Mouse (Mus musculus) liver, embryonic 15.5 days (tissue): ENCODE measurements around the gene Ndufs8. TPM values are rescaled to one million over a fixed set of nuclear protein-coding genes. Genes with fewer than 3 reads are reported as not detected.

Source experiments
- ATAC-seq: fragments of 200-750 bp; cut with Nextera tagmentation; 2 replicates; pipeline ENCODE4 v1.8.0; 2017; ENCODE audit warnings: moderate number of reproducible peaks, mild to moderate bottlenecking, moderate library complexity; ENCODE audit not compliant: insufficient read depth
- H3K27ac ChIP-seq: fragments of 300-500 bp; sonication (generic); replicated peaks from 2 replicates; pipeline ENCODE4 v1.5.1; 2015; ENCODE audit warnings: mild to moderate bottlenecking, inconsistent platforms
- H3K27me3 ChIP-seq: fragments of 300-500 bp; sonication (generic); 2 replicates; pipeline ENCODE4 v1.6.1; 2015; ENCODE audit warnings: mild to moderate bottlenecking, inconsistent platforms
- H3K36me3 ChIP-seq: fragments of 300-500 bp; sonication (generic); replicated peaks from 2 replicates; pipeline ENCODE4 v1.6.1; 2015; ENCODE audit warnings: moderate library complexity, mild to moderate bottlenecking, inconsistent platforms
- H3K4me1 ChIP-seq: fragments of 300-500 bp; sonication (generic); replicated peaks from 2 replicates; pipeline ENCODE4 v1.6.1; 2015; ENCODE audit warnings: inconsistent platforms
- H3K4me2 ChIP-seq: fragments of 300-500 bp; sonication (generic); 2 replicates; pipeline ENCODE4 v1.6.1; 2015; ENCODE audit warnings: moderate library complexity, mild to moderate bottlenecking, inconsistent platforms
- H3K4me3 ChIP-seq: fragments of 300-500 bp; sonication (generic); replicated peaks from 2 replicates; pipeline ENCODE4 v1.5.1; 2015; ENCODE audit warnings: mild to moderate bottlenecking, inconsistent platforms
- H3K9ac ChIP-seq: fragments of 300-500 bp; sonication (generic); 2 replicates; pipeline ENCODE4 v1.6.1; 2015; ENCODE audit warnings: moderate library complexity, mild to moderate bottlenecking, inconsistent platforms
- H3K9me3 ChIP-seq: fragments of 300-500 bp; sonication (generic); replicated peaks from 2 replicates; pipeline ENCODE4 v1.6.1; 2016; ENCODE audit warnings: inconsistent platforms
- WGBS: fragments of 180-500 bp; shearing (Covaris S2); methylation state at CpG from one replicate; pipeline ENCODE4 v1.1.7; 2015; ENCODE audit warnings: mixed read lengths; ENCODE audit not compliant: insufficient replicate concordance; 5-methylcytosine and 5-hydroxymethylcytosine counted together
- polyA plus RNA-seq: library from polyadenylated mRNA; unstranded; fragments of >200 nt; fragmentation: Nextera tagmentation; extraction: Ambion mirVana; gene quantifications from 2 replicates; pipeline ENCODE4 v1.2.1, GENCODE M21; 2015

The Ndufs8 gene
- polyA plus RNA-seq, 1 experiment from 2014 or later, result 168 TPM

DNA sequence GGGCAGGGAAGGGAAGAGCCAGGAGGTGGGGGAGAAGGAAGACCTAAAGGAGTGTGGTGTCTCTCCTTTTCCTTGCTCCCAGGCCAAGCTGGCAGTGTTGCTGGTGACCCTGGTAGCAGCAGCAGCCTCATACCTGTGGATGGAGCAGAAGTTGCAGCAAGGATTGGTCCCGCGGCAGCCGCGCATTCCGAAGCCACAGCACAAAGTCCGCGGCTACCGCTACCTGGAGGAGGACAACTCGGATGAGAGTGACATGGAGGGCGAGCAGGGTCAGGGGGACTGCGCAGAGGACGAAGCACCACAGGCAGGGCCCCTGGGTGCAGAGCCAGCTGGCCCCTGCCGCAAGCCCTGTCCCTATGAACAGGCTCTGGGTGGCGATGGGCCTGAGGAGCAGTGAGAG lies 36.0 kb upstream of the Ndufs8 start:
- no peak overlapping the region for H3K9ac ChIP-seq
- WGBS, result 80% methylated on average over 14 of the region's 14 CpGs
- peaks cover 19% of the 10 kb centered on the region for H3K4me1 ChIP-seq
- H3K4me3 ChIP-seq, result no peak overlapping the region
- ATAC-seq, result no peak
- no peak overlapping the region for H3K4me2 ChIP-seq
- no peak overlapping the region for H3K27ac ChIP-seq
- 0 out of 2 replicates have a peak, but pooled peaks cover 8% of the 10 kb centered on the region for H3K36me3 ChIP-seq
- no peaks in the 10 kb centered on the region for H3K9me3 ChIP-seq
- no peaks in the 10 kb centered on the region for H3K27me3 ChIP-seq

- Histone ChIP-seq H3K36me3 (0 out of 2 replicates have a peak, but pooled peaks cover 8% of the 10 kb centered on the region), H3K9ac (no peak overlapping the region), H3K9me3 (no peaks in the 10 kb centered on the region), H3K4me2 (no peak overlapping the region), H3K27ac (no peak overlapping the region), H3K27me3 (no peaks in the 10 kb centered on the region), H3K4me3 (no peak overlapping the region), H3K4me1 (peaks cover 26% of the 10 kb centered on the region)
- 51% methylated on average over 3 of the region's 3 CpGs for WGBS
- ATAC-seq, result no peak
Observed at GRCm38 (mm10) chr19:3947813-3948212, 35.2 kb upstream of the Ndufs8 start.

DNA sequence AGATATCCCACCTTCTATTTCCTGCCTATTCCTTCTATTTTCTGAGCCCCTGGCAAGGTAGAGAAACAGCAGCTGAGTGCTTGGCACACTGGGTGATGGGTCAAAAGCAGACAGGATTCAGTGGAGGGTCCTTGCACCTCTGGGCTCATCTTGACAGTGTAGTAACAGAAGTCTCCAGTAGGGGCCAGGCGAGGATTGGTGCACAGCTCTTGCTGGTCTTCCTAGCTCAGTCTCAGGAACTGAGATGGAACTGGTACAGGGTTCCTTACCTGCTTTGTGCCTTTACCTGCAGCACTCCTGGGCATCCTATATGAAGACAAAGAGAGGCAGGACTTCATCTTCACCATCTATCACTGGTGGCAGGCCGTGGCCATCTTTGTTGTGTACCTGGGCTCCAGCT lies 34.1 kb upstream of the Ndufs8 start:
- Histone ChIP-seq H3K36me3 (0 out of 2 replicates have a peak, but pooled peaks cover 8% of the 10 kb centered on the region), H3K4me2 (no peak overlapping the region), H3K4me3 (no peak overlapping the region)

GRCm38 (mm10) chr19:3945872-3946564 lies 33.4 kb upstream of the Ndufs8 start:
- no peak for ATAC-seq
- no peaks in the 10 kb centered on the region for H3K9me3 ChIP-seq
- 0 out of 2 replicates have a peak, but pooled peaks cover 8% of the 10 kb centered on the region for H3K36me3 ChIP-seq
- peaks cover 32% of the 10 kb centered on the region for H3K4me1 ChIP-seq
- WGBS, result 20% methylated on average over 10 of the region's 10 CpGs
- no peak overlapping the region for H3K9ac ChIP-seq
- H3K4me3 ChIP-seq, result no peak overlapping the region
- H3K27me3 ChIP-seq, result no peaks in the 10 kb centered on the region
- H3K27ac ChIP-seq, result no peak overlapping the region
- no peak overlapping the region for H3K4me2 ChIP-seq

More for the DNA sequence above, 34.1 kb upstream of the Ndufs8 start:
- Histone ChIP-seq H3K4me1 (peaks cover 34% of the 10 kb centered on the region), H3K9me3 (no peaks in the 10 kb centered on the region), H3K9ac (no peak overlapping the region), H3K27me3 (no peaks in the 10 kb centered on the region), H3K27ac (no peak overlapping the region)
- WGBS, result 18% methylated on average over 2 of the region's 2 CpGs
- no peak for ATAC-seq

GRCm38 (mm10) chr19:3942986-3943735 lies 30.6 kb upstream of the Ndufs8 start:
- Histone ChIP-seq H3K27ac (no peak overlapping the region), H3K9ac (no peak overlapping the region; the same call in 1 of the 2 replicates), H3K27me3 (no peaks in the 10 kb centered on the region), H3K36me3 (0 out of 2 replicates have a peak, but pooled peaks cover under 1% of the 10 kb centered on the region), H3K4me3 (peak overlapping the region; percentile 44), H3K4me1 (peaks cover 30% of the 10 kb centered on the region), H3K9me3 (no peaks in the 10 kb centered on the region), H3K4me2 (peak overlapping the region; percentile 71)
- ATAC-seq, result peak; percentile 83
- 14% methylated on average over 27 of the region's 27 CpGs for WGBS

GRCm38 (mm10) chr19:3942315-3942714 lies 29.7 kb upstream of the Ndufs8 start:
- Histone ChIP-seq H3K4me3 (no peak overlapping the region), H3K4me2 (no peak overlapping the region), H3K4me1 (peaks cover 30% of the 10 kb centered on the region), H3K27me3 (no peaks in the 10 kb centered on the region), H3K36me3 (no peaks in the 10 kb centered on the region), H3K9ac (no peak overlapping the region), H3K9me3 (no peaks in the 10 kb centered on the region), H3K27ac (no peak overlapping the region)
- 72% methylated on average over 7 of the region's 7 CpGs for WGBS
- no peak for ATAC-seq

DNA sequence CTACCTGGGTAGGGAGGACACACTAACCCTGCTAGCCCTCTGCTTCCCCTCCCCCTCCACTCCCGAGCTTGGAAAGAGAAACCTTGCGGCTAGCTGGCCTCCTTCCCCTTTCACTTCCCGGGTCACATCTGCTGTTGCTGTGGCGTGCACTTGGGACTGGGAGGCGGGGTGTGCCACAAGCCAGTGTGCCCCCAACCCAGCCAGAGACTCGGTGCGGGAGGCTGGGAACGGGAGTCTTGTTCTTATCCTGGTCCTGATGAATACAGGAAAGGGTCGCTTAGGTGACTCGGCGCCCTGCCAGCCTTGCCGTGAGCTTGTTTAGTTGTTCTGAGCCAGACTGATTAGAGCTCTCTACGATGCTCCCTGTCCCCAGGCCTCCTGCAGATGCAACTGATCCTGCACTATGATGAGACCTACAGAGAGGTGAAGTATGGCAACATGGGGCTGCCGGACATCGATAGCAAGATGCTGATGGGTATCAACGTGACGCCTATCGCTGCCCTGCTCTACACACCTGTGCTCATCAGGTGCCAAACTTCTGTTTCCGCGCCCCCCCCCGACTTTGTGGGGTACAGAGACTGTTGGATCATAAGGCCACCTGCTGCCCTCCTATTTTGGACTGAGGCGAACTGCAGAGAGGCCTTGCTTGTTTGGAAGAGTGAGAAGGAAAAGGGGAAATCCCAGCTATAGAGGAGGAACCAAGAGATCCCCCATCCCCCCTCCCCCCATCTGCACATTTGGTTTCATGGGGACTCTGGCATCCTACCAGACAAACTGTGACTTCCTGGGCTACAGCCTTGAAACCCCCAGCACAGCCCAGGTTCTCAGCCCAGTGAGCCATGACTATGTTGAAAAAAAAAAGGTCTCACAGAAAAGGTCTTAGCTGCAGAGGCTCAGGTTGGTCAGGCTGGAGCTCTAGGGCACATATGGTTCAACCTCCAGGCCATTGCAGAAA lies 23.6 kb upstream of the Ndufs8 start:
- ATAC-seq, result peak; percentile 13; the same call in 1 of the 2 replicates
- H3K4me1 ChIP-seq, result peaks cover 19% of the 10 kb centered on the region
- no peaks in the 10 kb centered on the region for H3K36me3 ChIP-seq
- WGBS, result 5% methylated on average over 22 of the region's 22 CpGs
- H3K4me3 ChIP-seq, result peak overlapping the region; percentile 54
- H3K4me2 ChIP-seq, result peak overlapping the region; percentile 76
- H3K27me3 ChIP-seq, result peaks cover 24% of the 10 kb centered on the region
- H3K9me3 ChIP-seq, result no peaks in the 10 kb centered on the region
- H3K27ac ChIP-seq, result peak overlapping the region; percentile 51
- peak overlapping the region; percentile 35 for H3K9ac ChIP-seq

- Histone ChIP-seq H3K4me3 (peak within 1 kb of the TSS; percentile 54), H3K36me3 (no peaks in the 10 kb centered on the region), H3K9me3 (no peaks in the 10 kb centered on the region), H3K4me2 (peak within 1 kb of the TSS; percentile 76), H3K4me1 (peaks cover 25% of the 10 kb centered on the region), H3K9ac (peak within 1 kb of the TSS; percentile 43), H3K27me3 (peaks cover 24% of the 10 kb centered on the region), H3K27ac (peak within 1 kb of the TSS; percentile 51)
- 3% methylated on average over 42 of the region's 42 CpGs for WGBS
- peak; percentile 77 for ATAC-seq
Observed at GRCm38 (mm10) chr19:3935032-3935895, 22.7 kb upstream of the Ndufs8 start, which contains the start of gene Unc93b1. Gene Unc93b1, plus strand, starts transcription at chr19:3935186.

- H3K4me2 ChIP-seq, result no peak overlapping the region
- 64% methylated on average over 9 of the region's 9 CpGs for whole genome bisulfite sequencing
- no peak overlapping the region for H3K27ac ChIP-seq
- no peaks in the 10 kb centered on the region for H3K9me3 ChIP-seq
- peaks cover 42% of the 10 kb centered on the region for H3K4me1 ChIP-seq
- H3K4me3 ChIP-seq, result no peak overlapping the region
- H3K27me3 ChIP-seq, result peaks cover 23% of the 10 kb centered on the region
- H3K9ac ChIP-seq, result no peak overlapping the region
- H3K36me3 ChIP-seq, result no peaks in the 10 kb centered on the region
- no peak for ATAC-seq
Observed at GRCm38 (mm10) chr19:3931716-3932115, 19.1 kb upstream of the Ndufs8 start.
